25 mouse cellular contexts compared by ENCODE assay signal in the genomic region with DNA sequence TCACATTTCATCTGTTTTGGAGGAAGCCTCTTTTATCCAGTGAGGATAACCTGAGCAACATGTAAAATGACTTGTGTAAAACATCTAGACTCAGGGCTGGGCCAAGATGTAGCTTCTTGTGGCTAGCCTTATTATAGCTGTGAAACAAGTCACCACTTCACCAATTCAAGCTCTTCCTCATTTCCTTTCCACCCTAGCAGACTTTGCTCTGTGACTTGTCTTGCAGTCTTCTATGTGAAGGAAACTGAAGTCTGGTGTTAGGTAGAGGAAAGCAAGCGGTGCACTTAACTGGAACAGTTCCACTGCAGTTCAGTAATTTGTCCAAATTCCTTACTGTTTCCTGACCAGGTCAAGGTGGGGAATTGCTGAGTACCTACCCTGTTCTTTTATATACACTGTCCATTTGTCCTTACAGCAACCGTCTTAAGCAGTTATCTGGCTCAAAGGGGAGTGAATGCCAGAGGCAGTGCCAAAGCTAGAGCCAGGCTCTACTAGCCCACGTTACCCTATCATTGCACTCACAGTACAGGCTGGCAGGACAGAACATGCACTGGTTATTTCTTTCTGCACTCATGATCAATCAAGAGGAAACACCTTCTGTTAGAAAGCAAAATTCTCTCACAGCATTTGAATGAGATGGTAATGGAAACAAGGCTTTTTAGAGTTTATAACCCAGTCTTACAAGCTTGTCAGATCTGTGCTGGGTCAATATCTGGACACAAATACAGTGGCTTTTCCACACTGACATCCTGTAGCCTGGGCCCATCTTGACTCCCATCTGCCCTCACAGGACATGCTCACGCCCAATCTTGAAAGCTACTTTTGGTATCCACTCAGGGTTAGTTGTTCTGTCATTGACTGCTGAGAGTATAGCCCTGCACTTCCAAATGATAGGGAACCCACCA. TPM values are rescaled to one million over a fixed set of nuclear protein-coding genes. Genes with fewer than 3 reads are reported as not detected.
DNase-seq lines count a peak whose midpoint lies in the region; ATAC-seq and TF ChIP-seq lines count a peak whose summit lies in the region.
"Had no signal": no experiment of that assay in that cellular context is flagged by ENCODE, and none has a peak within 500 bp of the region (broad histone marks: within the 10 kb centered on the region; RNA-seq: fewer than 3 reads in every experiment).

No protein-coding gene starts in this region.

- no peak overlapping the region for H3K9ac ChIP-seq in intestine, embryonic 16.5 days (ENCODE audit: low read depth, low read length)
- H3K9ac ChIP-seq in intestine, embryonic 15.5 days: no peak overlapping the region
- H3K9ac ChIP-seq in CH12.LX (ENCODE audit: insufficient read depth, low read depth): no peak overlapping the region
- no peak overlapping the region for H3K9ac ChIP-seq in forebrain, postnatal 0 days
- H3K9ac ChIP-seq: embryonic facial prominence, embryonic 15.5 days; hindbrain, embryonic 12.5 days had no signal

- H3K36me3 ChIP-seq in intestine, embryonic 16.5 days (ENCODE audit: control insufficient read depth, insufficient read depth, low read length): peaks cover 20% of the 10 kb centered on the region
- peaks cover 47% of the 10 kb centered on the region for H3K36me3 ChIP-seq in intestine, embryonic 15.5 days
- H3K36me3 ChIP-seq in spleen, adult 2 months (ENCODE audit: control insufficient read depth, insufficient read depth, low read length): peaks cover 31% of the 10 kb centered on the region
- peaks cover 59 to 92% of the 10 kb centered on the region in 2 experiments for H3K36me3 ChIP-seq in CH12.LX (replicated peaks in 1 of 2; ENCODE audit: control insufficient read depth in 1 of 2, insufficient read depth in 1 of 2, low read length in 1 of 2)
- H3K36me3 ChIP-seq in splenic B cell, adult 2 months (ENCODE audit: control insufficient read depth, insufficient read depth, low read length, poor library complexity, severe bottlenecking): peaks cover 18% of the 10 kb centered on the region
- H3K36me3 ChIP-seq in forebrain, postnatal 0 days (ENCODE audit: insufficient read depth): peaks cover 66% of the 10 kb centered on the region

- TF ChIP-seq EP300 in CH12.LX (IDR thresholded peaks at IDR 0.05; ENCODE audit: low read length): peak; percentile 38; the same call in 1 of the 2 replicates

- no peak for TF ChIP-seq RAD21 in CH12.LX (IDR thresholded peaks at IDR 0.05; ENCODE audit: low read depth, low read length)

- 82% methylated on average over 4 of the region's 4 CpGs for WGBS in intestine, embryonic 16.5 days
- WGBS in intestine, embryonic 15.5 days: 78% methylated on average over 4 of the region's 4 CpGs
- 77% methylated on average over 4 of the region's 4 CpGs for WGBS in spleen, adult 2 months
- WGBS in forebrain, postnatal 0 days: 84% methylated on average over 4 of the region's 4 CpGs

- dilution Hi-C loops in CH12.LX (cut with MboI; ENCODE audit: extremely low pct_ligation_motif_present, extremely low pct_unique_long_range_greater_than_20kb, low sequenced_read_pairs): no loop called here

- H3K27me3 ChIP-seq in intestine, embryonic 16.5 days (replicated peaks; ENCODE audit: control insufficient read depth, insufficient read depth, low read length): no peaks in the 10 kb centered on the region
- no peaks in the 10 kb centered on the region for H3K27me3 ChIP-seq in intestine, embryonic 15.5 days (replicated peaks)
- H3K27me3 ChIP-seq in spleen, adult 2 months (ENCODE audit: control insufficient read depth, insufficient read depth, low read length): no peaks in the 10 kb centered on the region
- H3K27me3 ChIP-seq in CH12.LX (replicated peaks): no peaks in the 10 kb centered on the region
- H3K27me3 ChIP-seq in splenic B cell, adult 2 months (ENCODE audit: control insufficient read depth, insufficient read depth, low read length, poor library complexity, severe bottlenecking): no peaks in the 10 kb centered on the region
- no peaks in the 10 kb centered on the region for H3K27me3 ChIP-seq in forebrain, postnatal 0 days (ENCODE audit: insufficient read depth, low read length)
- H3K27me3 ChIP-seq: embryonic facial prominence, embryonic 15.5 days; hindbrain, embryonic 12.5 days had no signal

- no peaks in the 10 kb centered on the region for H3K9me3 ChIP-seq in intestine, embryonic 16.5 days (ENCODE audit: control insufficient read depth, low read length)
- H3K9me3 ChIP-seq in intestine, embryonic 15.5 days: no peaks in the 10 kb centered on the region
- no peaks in the 10 kb centered on the region for H3K9me3 ChIP-seq in CH12.LX (replicated peaks; ENCODE audit: low read length)
- no peaks in the 10 kb centered on the region for H3K9me3 ChIP-seq in forebrain, postnatal 0 days (ENCODE audit: low read length)
- H3K9me3 ChIP-seq: embryonic facial prominence, embryonic 15.5 days; forebrain, embryonic 10.5 days; heart, embryonic 10.5 days; hindbrain, embryonic 12.5 days had no signal

- H3K79me2 ChIP-seq in CH12.LX (replicated peaks; ENCODE audit: control insufficient read depth, extremely low read depth, insufficient read depth, poor library complexity, severe bottlenecking): peaks cover 7% of the 10 kb centered on the region

- no peak for ATAC-seq in intestine, embryonic 16.5 days
- ATAC-seq in intestine, embryonic 15.5 days: no peak
- no peak for ATAC-seq in forebrain, postnatal 0 days
- ATAC-seq: forebrain, embryonic 14.5 days had no signal

- H3K4me2 ChIP-seq in intestine, embryonic 16.5 days (ENCODE audit: low read depth, low read length): no peak overlapping the region
- H3K4me2 ChIP-seq in intestine, embryonic 15.5 days (replicated peaks): no peak overlapping the region
- H3K4me2 ChIP-seq in CH12.LX (ENCODE audit: insufficient read depth, low read depth, poor library complexity, severe bottlenecking): no peak overlapping the region
- H3K4me2 ChIP-seq in forebrain, postnatal 0 days (ENCODE audit: low read depth): no peak overlapping the region
- H3K4me2 ChIP-seq: embryonic facial prominence, embryonic 15.5 days; hindbrain, embryonic 12.5 days had no signal

- no peaks in the 10 kb centered on the region for H3K4me1 ChIP-seq in intestine, embryonic 16.5 days (ENCODE audit: control insufficient read depth, insufficient read depth, low read length)
- no peaks in the 10 kb centered on the region for H3K4me1 ChIP-seq in intestine, embryonic 15.5 days (replicated peaks)
- H3K4me1 ChIP-seq in spleen, adult 2 months (ENCODE audit: control insufficient read depth, insufficient read depth, insufficient read length): peaks cover 3% of the 10 kb centered on the region
- H3K4me1 ChIP-seq in CH12.LX (ENCODE audit: control insufficient read depth in 1 of 2, insufficient read depth in 2 of 2): peaks cover 14 to 77% of the 10 kb centered on the region in 2 experiments
- H3K4me1 ChIP-seq in forebrain, postnatal 0 days (ENCODE audit: insufficient read depth): no peaks in the 10 kb centered on the region
- H3K4me1 ChIP-seq: embryonic facial prominence, embryonic 15.5 days; forebrain, embryonic 10.5 days; heart, embryonic 10.5 days; hindbrain, embryonic 12.5 days had no signal

- H3K27ac ChIP-seq in intestine, embryonic 16.5 days (ENCODE audit: low read length): peak overlapping the region; percentile 35
- no peak overlapping the region for H3K27ac ChIP-seq in intestine, embryonic 15.5 days
- H3K27ac ChIP-seq in spleen, adult 2 months (ENCODE audit: insufficient read depth, low read length): 0 out of 2 replicates have a peak overlapping the region, but pooled peaks have one; percentile 26
- H3K27ac ChIP-seq in CH12.LX (ENCODE audit: insufficient read depth, low read depth): peak overlapping the region; percentile 74
- no peak overlapping the region for H3K27ac ChIP-seq in forebrain, postnatal 0 days (ENCODE audit: low read depth, low read length)
- H3K27ac ChIP-seq: forebrain, embryonic 10.5 days; heart, embryonic 10.5 days; hindbrain, embryonic 12.5 days had no signal

- DNase-seq in spleen, adult 2 months (ENCODE audit: low read depth in 1 of 2, low spot score in 2 of 2): no peak
- DNase-seq in spleen, adult 12 weeks (ENCODE audit: low spot score): no peak
- peak; percentile 57 for DNase-seq in CH12.LX (ENCODE audit: extremely low read depth)
- DNase-seq in splenic B cell, adult 2 months (ENCODE audit: low read depth, low spot score): peak; percentile 48
- no peak for DNase-seq in forebrain, postnatal 0 days
- DNase-seq: adrenal gland, adult 8-10 months; adrenal gland, postnatal 36 days; cerebellum, adult 2 months; cerebellum, postnatal 14 days; embryo, embryonic 11 days; gastrocnemius, postnatal 36 days; heart, adult 18-20 months; heart, postnatal 10 days; heart, postnatal 4 days had no signal

- no peak for TF ChIP-seq POLR2A in spleen, adult 2 months (IDR thresholded peaks at IDR 0.05; ENCODE audit: low read depth, low read length)
- TF ChIP-seq POLR2A in CH12.LX (IDR thresholded peaks at IDR 0.05; ENCODE audit: low read depth, low read length): no peak

- no peak for TF ChIP-seq CTCF in spleen, adult 2 months (IDR thresholded peaks at IDR 0.05; ENCODE audit: extremely low read depth, insufficient read depth, insufficient read length, insufficient replicate concordance)
- no peak for TF ChIP-seq CTCF in CH12.LX (conservative IDR thresholded peaks at IDR 0.05 in 1 of 2, IDR thresholded peaks at IDR 0.05 in 1 of 2; ENCODE audit: low read depth in 2 of 2, low read length in 2 of 2)
- no peak for TF ChIP-seq CTCF in forebrain, postnatal 0 days (IDR thresholded peaks at IDR 0.05; ENCODE audit: low read depth)

- in situ Hi-C loops in CH12.LX (cut with MboI; ENCODE audit: low pct_ligation_motif_present, low pct_unique_long_range_greater_than_20kb, low sequenced_read_pairs): no loop called here

- no peak overlapping the region for H3K4me3 ChIP-seq in intestine, embryonic 16.5 days (ENCODE audit: low read length)
- no peak overlapping the region for H3K4me3 ChIP-seq in intestine, embryonic 15.5 days (replicated peaks)
- H3K4me3 ChIP-seq in spleen, adult 2 months (ENCODE audit: extremely low read depth, insufficient read depth, insufficient read length): no peak overlapping the region
- no peak overlapping the region for H3K4me3 ChIP-seq in CH12.LX (replicated peaks in 1 of 3; ENCODE audit: low read depth in 2 of 3, low read length in 2 of 3, poor library complexity in 1 of 3)
- H3K4me3 ChIP-seq in forebrain, postnatal 0 days (ENCODE audit: low read depth, low read length): no peak overlapping the region
- H3K4me3 ChIP-seq: embryonic facial prominence, embryonic 15.5 days; erythroblast, embryonic 14.5 days; forebrain, embryonic 10.5 days; heart, embryonic 10.5 days; hindbrain, embryonic 12.5 days had no signal

RNA-seq across cellular contexts. Expression of gene Snf8, which starts 13.0 kb away (rescaled TPM):
- polyA plus RNA-seq in intestine, embryonic 16.5 days (2015; fragmentation: Nextera tagmentation; extraction: Ambion mirVana): 94.3 and 97.8 TPM in 2 replicates
- 96.3 and 105 TPM in 2 replicates for polyA plus RNA-seq in intestine, embryonic 15.5 days (2015; fragmentation: Nextera tagmentation; extraction: Ambion mirVana)
- 15.6 and 18.1 TPM in 2 replicates for polyA plus RNA-seq in spleen, adult 2 months (2012; rRNA removed)
- total RNA-seq in CH12.LX (2012; rRNA removed): 113 and 133 TPM in 2 replicates
- total RNA-seq in CH12.LX (2014; rRNA removed): 66.9 and 70.8 TPM in 2 replicates
- polyA plus RNA-seq in CH12.LX (2012; ENCODE audit: insufficient read length, low read depth): 199 and 208 TPM in 2 replicates
- total RNA-seq in forebrain, postnatal 0 days (2014; rRNA removed): 36.5 and 36.7 TPM in 2 replicates
- polyA plus RNA-seq in forebrain, postnatal 0 days (2015; fragmentation: Nextera tagmentation; extraction: Ambion mirVana): 112 and 120 TPM in 2 replicates

RNA-seq across cellular contexts. Expression of gene Ube2z, which starts 17.5 kb away (rescaled TPM):
- 31.5 and 32.0 TPM in 2 replicates for polyA plus RNA-seq in intestine, embryonic 16.5 days (2015; fragmentation: Nextera tagmentation; extraction: Ambion mirVana)
- 35.3 and 37.1 TPM in 2 replicates for polyA plus RNA-seq in intestine, embryonic 15.5 days (2015; fragmentation: Nextera tagmentation; extraction: Ambion mirVana)
- polyA plus RNA-seq in spleen, adult 2 months (2012; rRNA removed): 20.1 and 20.2 TPM in 2 replicates
- total RNA-seq in CH12.LX (2012; rRNA removed): 51.3 and 60.4 TPM in 2 replicates
- total RNA-seq in CH12.LX (2014; rRNA removed): 62.1 and 64.2 TPM in 2 replicates
- polyA plus RNA-seq in CH12.LX (2012; ENCODE audit: insufficient read length, low read depth): 66.0 and 67.8 TPM in 2 replicates
- total RNA-seq in forebrain, postnatal 0 days (2014; rRNA removed): 54.9 and 56.2 TPM in 2 replicates
- polyA plus RNA-seq in forebrain, postnatal 0 days (2015; fragmentation: Nextera tagmentation; extraction: Ambion mirVana): 29.4 and 35.4 TPM in 2 replicates

RNA-seq across cellular contexts. Expression of gene Gip, which starts 23.4 kb away (rescaled TPM):
- polyA plus RNA-seq in intestine, embryonic 16.5 days (2015; fragmentation: Nextera tagmentation; extraction: Ambion mirVana): 19.9 and 21.5 TPM in 2 replicates
- 4.9 and 5.8 TPM in 2 replicates for polyA plus RNA-seq in intestine, embryonic 15.5 days (2015; fragmentation: Nextera tagmentation; extraction: Ambion mirVana)
- not detected in 2 replicates for polyA plus RNA-seq in spleen, adult 2 months (2012; rRNA removed)
- total RNA-seq in CH12.LX (2012; rRNA removed): not detected in 2 replicates
- total RNA-seq in CH12.LX (2014; rRNA removed): not detected in 2 replicates
- polyA plus RNA-seq in CH12.LX (2012; ENCODE audit: insufficient read length, low read depth): not detected in 2 replicates
- total RNA-seq in forebrain, postnatal 0 days (2014; rRNA removed): not detected in 2 replicates
- polyA plus RNA-seq in forebrain, postnatal 0 days (2015; fragmentation: Nextera tagmentation; extraction: Ambion mirVana): not detected in 2 replicates
- total RNA-seq: adrenal gland, adult 8-10 months; adrenal gland, postnatal 36 days; common myeloid progenitor, adult 5-6 weeks; gastrocnemius, adult 8-10 months; gastrocnemius, postnatal 36 days; heart, adult 18-20 months; heart, postnatal 10 days; heart, postnatal 4 days had no signal
- polyA plus RNA-seq: cerebellum, adult 2 months; embryonic facial prominence, embryonic 15.5 days; erythroblast, embryonic 14.5 days; forebrain, embryonic 14.5 days; heart, embryonic 10.5 days; heart, embryonic 14.5 days; hindbrain, embryonic 12.5 days had no signal

RNA-seq across cellular contexts. Expression of gene Atp5g1, which starts 27.7 kb away (rescaled TPM):
- 1,152 and 1,154 TPM in 2 replicates for polyA plus RNA-seq in intestine, embryonic 16.5 days (2015; fragmentation: Nextera tagmentation; extraction: Ambion mirVana)
- 930 and 1,145 TPM in 2 replicates for polyA plus RNA-seq in intestine, embryonic 15.5 days (2015; fragmentation: Nextera tagmentation; extraction: Ambion mirVana)
- polyA plus RNA-seq in spleen, adult 2 months (2012; rRNA removed): 193 and 219 TPM in 2 replicates
- total RNA-seq in CH12.LX (2012; rRNA removed) (851 and 995 TPM in 2 replicates), CH12.LX (2014; rRNA removed) (669 and 778 TPM in 2 replicates)
- polyA plus RNA-seq in CH12.LX (2012; ENCODE audit: insufficient read length, low read depth): 788 and 969 TPM in 2 replicates
- 348 and 355 TPM in 2 replicates for total RNA-seq in forebrain, postnatal 0 days (2014; rRNA removed)
- polyA plus RNA-seq in forebrain, postnatal 0 days (2015; fragmentation: Nextera tagmentation; extraction: Ambion mirVana): 925 and 1,026 TPM in 2 replicates

RNA-seq across cellular contexts. Expression of gene Igf2bp1, which starts 42.0 kb away (rescaled TPM):
- polyA plus RNA-seq in intestine, embryonic 16.5 days (2015; fragmentation: Nextera tagmentation; extraction: Ambion mirVana): 38.5 and 41.0 TPM in 2 replicates
- 42.8 TPM in 2 replicates for polyA plus RNA-seq in intestine, embryonic 15.5 days (2015; fragmentation: Nextera tagmentation; extraction: Ambion mirVana)
- polyA plus RNA-seq in spleen, adult 2 months (2012; rRNA removed): 0.05 TPM in 1 of 2 replicates, not detected in the other
- total RNA-seq in CH12.LX (2012; rRNA removed): under 0.01 TPM in 1 of 2 replicates, not detected in the other
- total RNA-seq in CH12.LX (2014; rRNA removed): not detected in 2 replicates
- not detected in 2 replicates for polyA plus RNA-seq in CH12.LX (2012; ENCODE audit: insufficient read length, low read depth)
- 3.0 and 3.3 TPM in 2 replicates for total RNA-seq in forebrain, postnatal 0 days (2014; rRNA removed)
- polyA plus RNA-seq in forebrain, postnatal 0 days (2015; fragmentation: Nextera tagmentation; extraction: Ambion mirVana): 1.8 and 2.5 TPM in 2 replicates
- total RNA-seq: common myeloid progenitor, adult 5-6 weeks; gastrocnemius, adult 8-10 months; gastrocnemius, postnatal 36 days had no signal
- polyA plus RNA-seq: cerebellum, adult 2 months had no signal

Comparison
In these comparisons a context has a peak if more than half of its experiments do, and no peak if none do; other contexts are left out.
1. H3K27ac ChIP-seq: peak in intestine, embryonic 16.5 days (single experiment), spleen, adult 2 months (single experiment) and CH12.LX (single experiment); none in intestine, embryonic 15.5 days (single experiment) and forebrain, postnatal 0 days (single experiment).
2. DNase-seq: peak in CH12.LX (single experiment) and splenic B cell, adult 2 months (single experiment); none in spleen, adult 2 months (0 of 2), spleen, adult 12 weeks (single experiment) and forebrain, postnatal 0 days (single experiment).